ENCODE assay signal across 8 mouse cellular contexts in the genomic region with DNA sequence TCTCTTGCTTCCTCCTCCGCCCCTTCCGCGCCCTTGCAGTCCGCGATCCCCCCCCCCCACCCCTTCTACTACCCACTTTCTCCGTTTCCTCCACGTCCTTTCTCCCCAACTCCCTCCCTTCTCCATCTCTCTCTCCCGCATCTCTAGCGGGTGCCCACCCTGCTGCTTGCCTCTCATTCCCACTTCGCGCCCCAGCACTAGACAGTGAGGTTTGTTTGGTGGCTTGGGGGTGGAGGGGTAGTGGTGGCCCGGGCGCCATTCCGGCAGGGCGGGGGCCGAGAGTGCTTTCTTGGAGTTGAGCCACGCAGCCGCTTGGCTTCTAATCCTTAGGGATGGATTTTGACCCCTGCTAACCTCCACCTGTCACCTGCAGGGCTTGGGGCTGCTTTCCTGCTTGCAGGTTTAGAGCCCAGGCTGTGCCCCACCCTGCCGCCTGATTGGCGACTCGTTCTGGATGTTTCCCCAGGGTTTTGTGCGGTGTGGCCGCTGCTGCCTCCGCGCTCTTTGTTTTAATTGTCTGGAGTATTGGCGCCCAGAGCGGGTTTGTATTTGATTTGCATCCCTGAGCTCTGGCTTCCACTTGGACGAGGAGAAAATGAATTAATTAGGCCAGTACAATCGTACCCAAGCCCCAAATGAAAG. TPM values are rescaled to one million over a fixed set of nuclear protein-coding genes. Genes with fewer than 3 reads are reported as not detected.
A peak's percentile ranks its signal among the peaks of the same experiment; 100 is the strongest.
DNase-seq lines count a peak whose midpoint lies in the region; ATAC-seq and TF ChIP-seq lines count a peak whose summit lies in the region.

A gene (minus strand): TSS at position 217 of the 642 bp plus-strand sequence.

- H3K4me3 ChIP-seq in spleen, adult 2 months (ENCODE audit: extremely low read depth, insufficient read depth, insufficient read length) = peak within 1 kb of the TSS; percentile 72
- H3K4me3 ChIP-seq in kidney, embryonic 15.5 days (replicated peaks) = peak within 1 kb of the TSS; percentile 74
- H3K4me3 ChIP-seq in liver, embryonic 15.5 days (replicated peaks) = peak within 1 kb of the TSS; percentile 48

- WGBS in spleen, adult 2 months = 3% methylated on average over 24 of the region's 29 CpGs
- 2% methylated on average over 28 of the region's 29 CpGs for WGBS in kidney, embryonic 15.5 days
- 2% methylated on average over 25 of the region's 29 CpGs for WGBS in liver, embryonic 15.5 days (ENCODE audit: insufficient replicate concordance)

- peaks cover 27% of the 10 kb centered on the region for H3K27me3 ChIP-seq in spleen, adult 2 months (ENCODE audit: control insufficient read depth, insufficient read depth, low read length)
- peaks cover 38% of the 10 kb centered on the region for H3K27me3 ChIP-seq in kidney, embryonic 15.5 days
- H3K27me3 ChIP-seq in liver, embryonic 15.5 days = peaks cover 73% of the 10 kb centered on the region

- TF ChIP-seq CTCF in spleen, adult 2 months (IDR thresholded peaks at IDR 0.05; ENCODE audit: extremely low read depth, insufficient read depth, insufficient read length, insufficient replicate concordance) = no peak

- peaks cover 3% of the 10 kb centered on the region; the same call in 1 of the 2 replicates for H3K4me1 ChIP-seq in spleen, adult 2 months (ENCODE audit: control insufficient read depth, insufficient read depth, insufficient read length)
- H3K4me1 ChIP-seq in kidney, embryonic 15.5 days = peaks cover 43% of the 10 kb centered on the region
- H3K4me1 ChIP-seq in liver, embryonic 15.5 days (replicated peaks) = 0 out of 2 replicates have a peak, but pooled peaks cover 6% of the 10 kb centered on the region

- 0 out of 2 replicates have a peak, but pooled peaks have one; percentile 15 for ATAC-seq in granulocyte monocyte progenitor cell, adult 5-6 weeks (replicated peaks; ENCODE audit: poor library complexity, severe bottlenecking)
- ATAC-seq in kidney, embryonic 15.5 days (replicated peaks; ENCODE audit: low FRiP score) = peak; percentile 40; the same call in 1 of the 2 replicates
- no peak for ATAC-seq in liver, embryonic 15.5 days (ENCODE audit: insufficient read depth)
- ATAC-seq in megakaryocyte-erythroid progenitor cell, adult 5-6 weeks (replicated peaks; ENCODE audit: low FRiP score, low TSS enrichment, poor library complexity, severe bottlenecking) = no peak

- no peak for TF ChIP-seq POLR2A in spleen, adult 2 months (IDR thresholded peaks at IDR 0.05; ENCODE audit: low read depth, low read length)

- H3K4me2 ChIP-seq in kidney, embryonic 15.5 days = peak within 1 kb of the TSS; percentile 97
- H3K4me2 ChIP-seq in liver, embryonic 15.5 days = peak within 1 kb of the TSS; percentile 70

- H3K9me3 ChIP-seq in kidney, embryonic 15.5 days (replicated peaks) = no peaks in the 10 kb centered on the region
- no peaks in the 10 kb centered on the region for H3K9me3 ChIP-seq in liver, embryonic 15.5 days (replicated peaks)

- no peaks in the 10 kb centered on the region for H3K36me3 ChIP-seq in spleen, adult 2 months (ENCODE audit: control insufficient read depth, insufficient read depth, low read length)
- no peaks in the 10 kb centered on the region for H3K36me3 ChIP-seq in kidney, embryonic 15.5 days
- no peaks in the 10 kb centered on the region for H3K36me3 ChIP-seq in liver, embryonic 15.5 days (replicated peaks)

- no peak within 1 kb of the TSS for H3K27ac ChIP-seq in spleen, adult 2 months (ENCODE audit: insufficient read depth, low read length)
- peak within 1 kb of the TSS; percentile 66 for H3K27ac ChIP-seq in kidney, embryonic 15.5 days
- no peak within 1 kb of the TSS for H3K27ac ChIP-seq in liver, embryonic 15.5 days (replicated peaks)

- H3K9ac ChIP-seq in kidney, embryonic 15.5 days = peak within 1 kb of the TSS; percentile 71
- no peak within 1 kb of the TSS for H3K9ac ChIP-seq in liver, embryonic 15.5 days

- no peak for DNase-seq in spleen, adult 2 months (ENCODE audit: low read depth in 1 of 2, low spot score in 2 of 2)
- no peak for DNase-seq in spleen, postnatal 14 days (ENCODE audit: low spot score in 2 of 2)
- peak; percentile 69 to 74 for DNase-seq in cerebellum, postnatal 36 days
- DNase-seq in retina, embryonic 14.5 days (ENCODE audit: low spot score) = peak; percentile 56

RNA-seq across cellular contexts. Expression of the gene that starts here (rescaled TPM):
- polyA plus RNA-seq in spleen, adult 2 months (2012; rRNA removed) = 0.67 and 0.89 TPM in 2 replicates
- not detected in 2 replicates for total RNA-seq in granulocyte monocyte progenitor cell, adult 5-6 weeks (2014; fragmentation: Nextera tagmentation)
- total RNA-seq in granulocyte monocyte progenitor cell, adult 5-6 weeks (2017) = not detected in 2 replicates
- 19.0 and 20.1 TPM in 2 replicates for polyA plus RNA-seq in kidney, embryonic 15.5 days (2015; fragmentation: Nextera tagmentation; extraction: Ambion mirVana)
- 0.09 and 0.12 TPM in 2 replicates for polyA plus RNA-seq in liver, embryonic 15.5 days (2015; fragmentation: Nextera tagmentation; extraction: Ambion mirVana)
- not detected in 2 replicates for total RNA-seq in megakaryocyte-erythroid progenitor cell, adult 5-6 weeks (2014; fragmentation: Nextera tagmentation)
- total RNA-seq in megakaryocyte-erythroid progenitor cell, adult 5-6 weeks (2017) = not detected in 2 replicates

Comparison
In these comparisons a context has a peak if more than half of its experiments do, and no peak if none do; other contexts are left out.
1. RNA of the gene that starts here (polyA plus RNA-seq): 19.0 to 20.1 TPM in kidney, embryonic 15.5 days; 0.67 to 0.89 TPM in spleen, adult 2 months and 0.09 to 0.12 TPM in liver, embryonic 15.5 days; every median in the first group is over 10 times any median in the second.
2. Peak in ATAC-seq in granulocyte monocyte progenitor cell, adult 5-6 weeks; RNA of the gene not detected or under 1 TPM.
3. DNase-seq: peak in cerebellum, postnatal 36 days (2 of 2) and retina, embryonic 14.5 days (single experiment); none in spleen, adult 2 months (0 of 2) and spleen, postnatal 14 days (0 of 2).
4. Peak in every context shown above with its lines, with median percentiles within 50 percentile points of each other: H3K4me3 ChIP-seq.